Mouse (Mus musculus) heart, postnatal 0 days (tissue): ENCODE results near the gene Tmem63c.

Source experiments
- CTCF ChIP-seq: IDR thresholded peaks from 2 replicates; pipeline ENCODE4 v1.5.1; 2016; ENCODE audit warnings: antibody characterized with exemption, control low read depth, low read depth
- EP300 ChIP-seq: IDR thresholded peaks from 2 replicates; pipeline ENCODE4 v1.6.1; 2016; ENCODE audit warnings: antibody characterized with exemption, low read depth

- no peak for TF ChIP-seq CTCF
- TF ChIP-seq EP300 = no peak
Measured at GRCm38 (mm10) chr12:87043221-87043620, 22.1 kb downstream of the Tmem63c start.
